Mouse (Mus musculus): Measurements from ENCODE around the gene Ttc39a. TPM values are rescaled to one million over a fixed set of nuclear protein-coding genes. Genes with fewer than 3 reads are reported as not detected.
"Not testable (repeated sequence)": the region's sequence is repeated elsewhere in the genome, so short reads cannot be mapped to it uniquely, and the experiment has no call there.

Gene Ttc39a
- polyA plus RNA-seq, 1 experiment from 2014 or later, result 29.7 TPM

DNA sequence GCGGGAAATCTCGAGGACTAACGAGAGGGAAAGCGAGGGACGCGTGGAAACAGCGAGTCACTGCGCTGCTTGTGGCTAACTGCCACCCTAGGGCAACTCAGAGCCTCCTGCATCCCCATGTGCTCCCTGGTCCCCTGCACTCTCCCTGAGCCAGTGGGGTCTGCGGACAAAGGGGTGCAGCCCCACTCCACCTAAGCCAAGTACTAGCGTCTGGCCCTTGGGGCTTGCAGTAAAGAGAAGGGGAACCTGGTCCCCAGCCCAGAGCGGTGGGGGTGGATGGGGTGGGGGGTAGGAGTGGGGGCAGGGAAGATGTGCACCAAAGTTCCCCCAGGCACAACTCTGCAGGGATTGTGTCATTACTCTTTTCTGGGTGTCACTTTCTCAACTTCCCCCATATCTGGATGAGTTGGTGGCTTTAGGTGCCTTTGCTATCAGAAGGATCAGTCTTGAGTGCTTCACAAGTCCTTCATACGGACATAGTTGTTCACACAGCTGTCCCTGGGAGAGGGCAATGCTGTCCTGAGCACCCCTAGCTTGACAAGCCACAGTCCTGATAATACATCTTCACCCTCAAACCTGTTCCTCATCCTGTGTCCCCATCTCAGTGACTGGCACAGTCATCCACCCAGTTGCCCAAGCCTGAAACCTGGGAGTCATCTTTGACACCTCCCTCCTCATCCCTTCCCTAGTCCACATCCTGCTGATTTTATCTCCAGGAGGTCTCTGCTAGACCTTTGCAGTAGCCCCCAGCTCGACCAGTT, 11.9 kb upstream of the Ttc39a start:
- H3K4me2 ChIP-seq (replicated peaks; ENCODE audit: low read depth), result peak overlapping the region; percentile 51
- DNase-seq (ENCODE audit: low spot score) (no peak), ATAC-seq (ENCODE audit: low FRiP score, low TSS enrichment) (peak; percentile 46)
- H3K4me1 ChIP-seq (replicated peaks; ENCODE audit: control insufficient read depth, insufficient read depth), result 0 out of 2 replicates have a peak, but pooled peaks cover 4% of the 10 kb centered on the region
- H3K9me3 ChIP-seq (ENCODE audit: control insufficient read depth, low read length), result no peaks in the 10 kb centered on the region
- H3K36me3 ChIP-seq (ENCODE audit: control insufficient read depth, insufficient read depth, low read length), result no peaks in the 10 kb centered on the region
- TF ChIP-seq EP300 (optimal IDR thresholded peaks at IDR 0.05) (no peak), CTCF (IDR thresholded peaks at IDR 0.05; ENCODE audit: low read depth) (no peak)
- H3K27ac ChIP-seq (replicated peaks), result 0 out of 2 replicates have a peak overlapping the region, but pooled peaks have one; percentile 13
- 0 out of 2 replicates have a peak overlapping the region, but pooled peaks have one; percentile 43 for H3K9ac ChIP-seq (ENCODE audit: low read length)
- peak overlapping the region; percentile 8; the same call in 1 of the 2 replicates for H3K4me3 ChIP-seq (ENCODE audit: low read depth, low read length)
- H3K27me3 ChIP-seq (ENCODE audit: control insufficient read depth, insufficient read depth, low read length), result no peaks in the 10 kb centered on the region
- WGBS, result 23% methylated on average over 13 of the region's 13 CpGs

DNA sequence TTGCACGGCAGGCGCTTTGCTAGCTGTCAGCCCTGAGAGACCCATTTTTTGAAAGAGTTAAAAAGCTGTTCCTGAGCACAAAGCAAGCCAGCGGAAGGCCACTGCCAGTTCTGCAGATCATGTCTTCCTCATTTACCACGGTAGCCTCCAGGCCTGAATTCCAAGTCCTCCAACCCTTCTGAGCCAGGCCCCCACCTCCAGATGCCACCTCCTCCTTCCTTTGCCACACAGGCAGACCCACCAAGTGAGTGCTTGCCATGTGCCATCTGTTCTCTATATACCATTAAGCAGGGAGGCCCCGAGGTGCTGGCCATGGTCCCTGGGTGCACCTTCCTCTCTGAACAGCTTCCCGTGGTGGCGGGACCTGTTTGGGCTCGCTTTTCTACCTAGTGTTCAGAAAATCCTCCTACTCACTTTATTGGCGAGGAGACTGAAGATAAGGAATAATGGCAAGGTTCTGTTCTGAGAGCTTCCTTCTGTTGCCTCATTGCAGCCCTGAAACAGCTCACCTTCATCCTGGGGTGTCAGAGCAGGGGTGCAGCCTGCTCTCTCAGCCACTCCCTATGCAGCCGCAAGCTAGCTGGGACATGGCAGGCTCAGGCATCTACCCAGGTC, 6.0 kb upstream of the Ttc39a start:
- TF ChIP-seq EP300 (optimal IDR thresholded peaks at IDR 0.05) (no peak), CTCF (IDR thresholded peaks at IDR 0.05; ENCODE audit: low read depth) (no peak)
- DNase-seq (ENCODE audit: low spot score) (no peak), ATAC-seq (ENCODE audit: low FRiP score, low TSS enrichment) (peak; percentile 28; the same call in 1 of the 2 replicates)
- no peak overlapping the region for H3K4me3 ChIP-seq (ENCODE audit: low read depth, low read length)
- H3K27ac ChIP-seq (replicated peaks), result no peak overlapping the region
- no peaks in the 10 kb centered on the region for H3K36me3 ChIP-seq (ENCODE audit: control insufficient read depth, insufficient read depth, low read length)
- no peaks in the 10 kb centered on the region for H3K27me3 ChIP-seq (ENCODE audit: control insufficient read depth, insufficient read depth, low read length)
- no peaks in the 10 kb centered on the region; the same call in 1 of the 2 replicates for H3K4me1 ChIP-seq (replicated peaks; ENCODE audit: control insufficient read depth, insufficient read depth)
- H3K4me2 ChIP-seq (replicated peaks; ENCODE audit: low read depth), result no peak overlapping the region
- WGBS, result 71% methylated on average over 10 of the region's 10 CpGs
- H3K9ac ChIP-seq (ENCODE audit: low read length), result no peak overlapping the region
- H3K9me3 ChIP-seq (ENCODE audit: control insufficient read depth, low read length), result no peaks in the 10 kb centered on the region

DNA sequence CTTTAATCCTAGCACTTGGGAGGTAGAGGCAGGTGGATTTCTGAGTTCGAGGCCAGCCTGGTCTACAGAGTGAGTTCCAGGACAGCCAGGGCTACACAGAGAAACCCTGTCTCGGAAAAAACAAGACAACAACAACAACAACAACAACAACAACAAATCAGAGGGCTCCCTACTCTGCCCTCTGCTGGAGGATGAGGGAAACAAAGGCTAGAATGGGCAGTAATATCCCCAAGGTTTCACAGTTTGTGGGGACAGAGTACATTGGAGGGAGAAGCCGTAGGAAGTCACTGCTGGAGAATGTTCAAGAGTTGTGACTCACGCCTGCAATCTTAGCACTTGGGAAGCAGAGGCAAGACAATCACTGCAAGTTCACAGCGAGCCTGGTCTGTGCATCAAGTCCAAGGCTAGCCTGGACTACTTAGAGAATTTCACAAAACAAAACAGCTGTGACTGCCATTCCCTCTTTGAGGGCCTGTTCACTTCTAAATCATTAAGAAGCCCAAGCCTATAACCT, 5.2 kb upstream of the Ttc39a start:
- Histone ChIP-seq H3K27ac (replicated peaks) (no peak overlapping the region), H3K4me3 (ENCODE audit: low read depth, low read length) (no peak overlapping the region), H3K9ac (ENCODE audit: low read length) (no peak overlapping the region), H3K4me2 (replicated peaks; ENCODE audit: low read depth) (no peak overlapping the region), H3K9me3 (ENCODE audit: control insufficient read depth, low read length) (no peaks in the 10 kb centered on the region), H3K27me3 (ENCODE audit: control insufficient read depth, insufficient read depth, low read length) (no peaks in the 10 kb centered on the region), H3K4me1 (replicated peaks; ENCODE audit: control insufficient read depth, insufficient read depth) (no peaks in the 10 kb centered on the region; the same call in 1 of the 2 replicates), H3K36me3 (ENCODE audit: control insufficient read depth, insufficient read depth, low read length) (no peaks in the 10 kb centered on the region)
- TF ChIP-seq EP300 (optimal IDR thresholded peaks at IDR 0.05) (no peak), CTCF (IDR thresholded peaks at IDR 0.05; ENCODE audit: low read depth) (peak; percentile 57)
- WGBS, result 63% methylated on average over 5 of the region's 5 CpGs
- DNase-seq (ENCODE audit: low spot score) (no peak), ATAC-seq (ENCODE audit: low FRiP score, low TSS enrichment) (no peak)

DNA sequence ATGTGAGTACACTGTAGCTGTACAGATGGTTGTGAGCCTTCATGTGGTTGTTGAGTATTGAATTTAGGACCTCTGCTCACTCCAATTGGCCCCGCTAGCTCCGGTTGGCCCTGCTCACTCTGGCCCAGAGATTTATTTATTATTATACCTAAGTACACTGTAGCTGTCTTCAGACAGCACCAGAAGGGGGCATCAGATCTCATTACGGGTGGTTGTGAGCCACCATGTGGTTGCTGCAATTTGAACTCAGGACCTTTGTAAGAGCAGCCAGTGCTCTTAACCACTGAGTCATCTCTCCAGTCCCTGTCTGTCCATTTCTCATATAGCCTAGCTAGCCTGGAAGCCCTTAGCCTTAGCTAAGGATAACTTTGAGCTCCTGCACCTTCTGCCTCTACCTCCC, 1.5 kb upstream of the Ttc39a start:
- not testable (repeated sequence) for H3K4me3 ChIP-seq (ENCODE audit: low read depth, low read length); H3K9me3 ChIP-seq (ENCODE audit: control insufficient read depth, low read length); H3K4me2 ChIP-seq (replicated peaks; ENCODE audit: low read depth); H3K36me3 ChIP-seq (ENCODE audit: control insufficient read depth, insufficient read depth, low read length); H3K27me3 ChIP-seq (ENCODE audit: control insufficient read depth, insufficient read depth, low read length); H3K9ac ChIP-seq (ENCODE audit: low read length); ATAC-seq (ENCODE audit: low FRiP score, low TSS enrichment); H3K27ac ChIP-seq (replicated peaks); H3K4me1 ChIP-seq (replicated peaks; ENCODE audit: control insufficient read depth, insufficient read depth); DNase-seq (ENCODE audit: low spot score)
- peak; percentile 25 for TF ChIP-seq CTCF (IDR thresholded peaks at IDR 0.05; ENCODE audit: low read depth)
- 86% methylated on average over 3 of the region's 3 CpGs for WGBS

DNA sequence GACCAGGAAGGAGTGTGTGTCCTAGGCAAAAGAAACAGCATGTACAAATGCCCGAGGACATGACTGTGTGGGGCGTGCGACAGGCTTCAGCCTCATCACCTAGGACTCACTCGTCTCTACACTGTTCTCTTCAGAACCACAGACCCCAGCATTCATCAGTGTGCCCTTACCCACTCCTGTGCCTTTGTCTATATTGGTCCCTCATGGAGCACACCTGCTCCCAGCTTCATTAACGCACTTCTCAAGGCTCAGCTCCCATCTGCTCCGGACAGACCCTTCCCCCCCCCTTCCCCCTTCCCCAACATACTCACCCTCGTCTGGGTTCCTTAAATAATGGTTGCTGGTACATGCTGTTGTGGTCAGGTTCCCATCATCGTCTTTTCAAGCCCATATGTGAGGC, 1.0 kb upstream of the Ttc39a start:
- TF ChIP-seq EP300 (optimal IDR thresholded peaks at IDR 0.05) (no peak), CTCF (IDR thresholded peaks at IDR 0.05; ENCODE audit: low read depth) (no peak)
- Histone ChIP-seq H3K4me3 (ENCODE audit: low read depth, low read length) (no peak overlapping the region), H3K9me3 (ENCODE audit: control insufficient read depth, low read length) (no peaks in the 10 kb centered on the region), H3K4me2 (replicated peaks; ENCODE audit: low read depth) (peak overlapping the region; percentile 97), H3K27me3 (ENCODE audit: control insufficient read depth, insufficient read depth, low read length) (no peaks in the 10 kb centered on the region), H3K36me3 (ENCODE audit: control insufficient read depth, insufficient read depth, low read length) (no peaks in the 10 kb centered on the region), H3K9ac (ENCODE audit: low read length) (no peak overlapping the region), H3K27ac (replicated peaks) (peak overlapping the region; percentile 87), H3K4me1 (replicated peaks; ENCODE audit: control insufficient read depth, insufficient read depth) (no peaks in the 10 kb centered on the region; the same call in 1 of the 2 replicates)
- ATAC-seq (ENCODE audit: low FRiP score, low TSS enrichment) (no peak), DNase-seq (ENCODE audit: low spot score) (no peak)
- 62% methylated on average over 8 of the region's 8 CpGs for WGBS

Data from stomach, postnatal 0 days (tissue).